Mouse (Mus musculus): ENCODE data around the gene Rgcc. TPM values are rescaled to one million over a fixed set of nuclear protein-coding genes. Genes with fewer than 3 reads are reported as not detected.

Gene Rgcc
- total RNA-seq, 2 experiments from 2014 or later: 46.9 to 78.3 TPM

DNA sequence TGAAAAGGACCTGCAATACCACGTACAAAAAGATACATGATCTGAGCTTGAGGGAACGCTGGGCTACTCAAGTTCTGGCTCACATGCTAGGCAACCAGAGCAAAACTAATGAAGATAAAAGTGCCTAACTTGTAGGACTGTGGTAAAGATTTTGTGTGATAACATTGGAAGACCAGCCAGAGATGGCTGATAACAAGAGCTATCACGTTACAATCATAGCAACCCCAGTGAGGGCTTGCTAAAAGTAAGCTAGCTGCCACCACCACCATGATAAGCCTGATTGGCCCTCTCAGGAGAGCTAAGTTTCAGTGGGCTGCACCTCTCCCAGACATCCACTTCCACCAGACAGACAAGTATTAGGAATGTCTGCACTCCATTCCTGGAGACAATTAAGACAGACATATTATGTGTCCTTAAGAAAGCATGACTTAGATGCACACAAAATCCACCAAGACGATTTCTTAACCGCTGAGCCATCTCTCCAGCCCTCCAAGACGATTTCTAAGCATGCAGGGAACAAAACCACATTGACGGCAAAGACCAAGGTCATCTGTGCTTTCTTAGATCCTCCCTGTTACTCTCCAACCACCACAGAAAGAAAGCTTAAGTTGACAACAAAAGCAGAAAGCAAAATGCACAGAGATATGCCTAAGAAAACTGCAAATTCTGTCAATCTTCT, 3.0 kb downstream of the Rgcc start:
- peak overlapping the region; percentile 88 for H3K27ac ChIP-seq
- peak overlapping the region; percentile 88 for H3K4me3 ChIP-seq
- TF ChIP-seq CTCF (IDR thresholded peaks at IDR 0.05): no peak
- intact Hi-C loops (cut with DNase I): no loop called here
- DNase-seq: no peak

DNA sequence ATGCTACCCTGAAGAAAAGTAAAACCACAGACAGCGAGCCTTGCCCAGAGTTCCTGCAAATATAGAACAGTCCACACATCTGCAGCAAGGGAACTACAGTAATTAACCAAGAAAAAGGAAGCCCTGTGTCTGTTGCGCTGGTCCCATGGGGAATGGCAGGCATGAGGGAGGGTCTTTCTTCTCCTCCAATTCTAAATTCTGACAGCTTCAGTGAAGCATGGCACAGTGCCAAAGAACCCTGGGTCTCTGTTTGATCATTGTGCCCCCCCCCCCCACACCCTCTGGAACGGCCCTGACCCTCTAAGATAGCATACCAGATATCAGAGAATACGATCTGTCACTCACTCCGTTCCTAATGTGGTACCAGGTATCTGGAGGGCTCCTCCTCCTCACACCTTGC, 4.6 kb downstream of the Rgcc start:
- peak overlapping the region; percentile 88 for H3K27ac ChIP-seq
- H3K4me3 ChIP-seq: peak overlapping the region; percentile 88
- intact Hi-C loops (cut with DNase I): no loop called here
- DNase-seq: no peak
- no peak for TF ChIP-seq CTCF (IDR thresholded peaks at IDR 0.05)

- H3K27ac ChIP-seq: peak overlapping the region; percentile 35; the same call in 1 of the 2 replicates
- intact Hi-C loops (cut with DNase I): no loop called here
- peak overlapping the region; percentile 88 for H3K4me3 ChIP-seq
These were observed 5.2 kb downstream of the Rgcc start for GRCm38 (mm10) chr14:79296201-79296600.

DNA sequence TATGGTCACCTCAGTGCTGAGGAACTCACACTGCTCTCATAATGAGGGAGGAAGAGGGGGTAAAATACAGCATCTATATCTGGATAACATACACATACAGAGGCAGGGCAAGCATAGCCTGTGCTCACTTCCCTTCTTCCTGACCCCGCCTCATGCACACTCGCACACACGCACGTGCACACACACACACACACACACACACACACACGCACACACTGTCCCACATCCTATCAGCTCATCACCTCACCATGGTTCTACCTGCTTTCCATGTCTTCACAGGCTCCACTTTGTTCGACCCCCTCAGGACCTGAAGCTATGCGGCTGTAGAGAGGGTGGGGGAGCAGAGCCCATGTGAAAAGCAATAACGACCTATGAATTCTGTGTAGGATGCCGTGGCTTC, 5.9 kb downstream of the Rgcc start:
- peak overlapping the region; percentile 88 for H3K4me3 ChIP-seq
- intact Hi-C loops (cut with DNase I): no loop called here
- TF ChIP-seq CTCF (IDR thresholded peaks at IDR 0.05): no peak
- H3K27ac ChIP-seq: peak overlapping the region; percentile 43
- no peak for DNase-seq

More at GRCm38 (mm10) chr14:79296201-79296600, 5.2 kb downstream of the Rgcc start:
- no peak for DNase-seq
- no peak for TF ChIP-seq CTCF (IDR thresholded peaks at IDR 0.05)

DNA sequence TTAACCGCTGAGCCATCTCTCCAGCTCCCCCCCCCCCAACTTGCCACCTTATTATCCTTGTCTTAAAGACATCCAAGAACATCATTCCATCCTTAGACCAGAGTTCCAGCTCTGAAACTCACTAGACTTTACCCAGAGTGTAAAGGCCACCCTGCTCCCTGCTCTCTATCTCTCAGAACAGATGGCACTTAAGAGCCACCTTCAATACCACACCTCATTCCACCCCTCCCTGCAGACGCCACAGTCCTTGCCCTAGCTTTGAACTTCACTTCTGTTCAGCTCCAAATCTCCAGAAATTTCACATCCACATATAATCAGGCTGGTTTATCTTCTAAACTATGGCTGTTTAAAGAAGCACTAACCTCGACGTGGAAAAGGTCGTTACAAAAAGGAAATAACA, 6.5 kb downstream of the Rgcc start:
- DNase-seq: no peak
- H3K4me3 ChIP-seq: peak overlapping the region; percentile 88
- intact Hi-C loops (cut with DNase I): no loop called here
- no peak for TF ChIP-seq CTCF (IDR thresholded peaks at IDR 0.05)
- peak overlapping the region; percentile 43 for H3K27ac ChIP-seq

GRCm38 (mm10) chr14:79294051-79294814, 7.2 kb downstream of the Rgcc start:
- intact Hi-C loops (cut with DNase I): no loop called here
- peak overlapping the region; percentile 55 for H3K27ac ChIP-seq

GRCm38 (mm10) chr14:79293119-79293780, 8.2 kb downstream of the Rgcc start:
- peak overlapping the region; percentile 55 for H3K27ac ChIP-seq
- peak; percentile 44 for DNase-seq
- intact Hi-C loops (cut with DNase I): no loop called here
- peak overlapping the region; percentile 57 for H3K4me3 ChIP-seq
- no peak for TF ChIP-seq CTCF (IDR thresholded peaks at IDR 0.05)

More at GRCm38 (mm10) chr14:79294051-79294814, 7.2 kb downstream of the Rgcc start:
- no peak for TF ChIP-seq CTCF (IDR thresholded peaks at IDR 0.05)
- DNase-seq: no peak
- H3K4me3 ChIP-seq: peak overlapping the region; percentile 57

DNA sequence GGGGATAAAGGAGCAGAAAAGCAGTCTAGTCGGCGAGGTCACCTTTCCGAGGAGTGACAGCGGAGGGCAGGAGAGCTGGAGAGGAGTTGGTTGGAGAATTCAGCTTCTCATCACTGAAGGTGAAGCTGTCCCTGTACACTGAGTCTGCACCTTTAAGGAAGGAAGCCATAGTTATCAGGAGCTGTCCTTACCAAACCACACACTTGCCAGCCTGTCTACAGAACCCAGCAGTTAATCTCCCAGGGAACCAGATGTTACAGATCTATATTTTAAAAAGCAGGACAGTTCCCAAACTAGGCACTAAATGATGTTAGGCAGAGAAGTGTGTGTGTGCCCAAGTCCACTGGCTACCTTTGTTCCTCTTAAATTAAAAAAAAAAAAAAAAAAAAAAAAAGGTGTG, 9.8 kb downstream of the Rgcc start:
- TF ChIP-seq CTCF (IDR thresholded peaks at IDR 0.05): no peak
- DNase-seq: no peak
- peak overlapping the region; percentile 24; the same call in 1 of the 2 replicates for H3K27ac ChIP-seq
- no peak overlapping the region for H3K4me3 ChIP-seq
- intact Hi-C loops (cut with DNase I): no loop called here

GRCm38 (mm10) chr14:79290683-79291425, 10.6 kb downstream of the Rgcc start:
- H3K4me3 ChIP-seq: peak overlapping the region; percentile 17
- intact Hi-C loops (cut with DNase I): no loop called here
- TF ChIP-seq CTCF (IDR thresholded peaks at IDR 0.05): no peak
- H3K27ac ChIP-seq: peak overlapping the region; percentile 49
- DNase-seq: no peak

- H3K27ac ChIP-seq: peak overlapping the region; percentile 49; the same call in 1 of the 2 replicates
- intact Hi-C loops (cut with DNase I): no loop called here
- no peak for DNase-seq
- no peak for TF ChIP-seq CTCF (IDR thresholded peaks at IDR 0.05)
- H3K4me3 ChIP-seq: no peak overlapping the region
These were observed 11.5 kb downstream of the Rgcc start for GRCm38 (mm10) chr14:79289909-79290308.

GRCm38 (mm10) chr14:79288280-79288679, 13.2 kb downstream of the Rgcc start:
- no peak overlapping the region for H3K27ac ChIP-seq
- peak; percentile 52 for TF ChIP-seq CTCF (IDR thresholded peaks at IDR 0.05)
- intact Hi-C loops (cut with DNase I): no loop called here
- DNase-seq: no peak
- no peak overlapping the region for H3K4me3 ChIP-seq

- DNase-seq: no peak
- intact Hi-C loops (cut with DNase I): no loop called here
- Histone ChIP-seq H3K4me3 (no peak overlapping the region), H3K27ac (peak overlapping the region; percentile 12; the same call in 1 of the 2 replicates)
- TF ChIP-seq CTCF (IDR thresholded peaks at IDR 0.05): no peak
These were observed 14.1 kb downstream of the Rgcc start for GRCm38 (mm10) chr14:79287251-79287863.

All from gastrocnemius, adult 2 months (tissue).